Mouse (Mus musculus) natural killer cell, adult 2 months (primary cell): ENCODE results near the gene Acvr1.
A peak's percentile ranks its signal among the peaks of the same experiment; 100 is the strongest.

ENCODE experiments used
- DNase-seq, 2 experiments: peaks; one replicate each; pipeline ENCODE4 v3.0.0; 2022; ENCODE audit warnings: low spot score in 2 of 2

Gene Acvr1

DNA sequence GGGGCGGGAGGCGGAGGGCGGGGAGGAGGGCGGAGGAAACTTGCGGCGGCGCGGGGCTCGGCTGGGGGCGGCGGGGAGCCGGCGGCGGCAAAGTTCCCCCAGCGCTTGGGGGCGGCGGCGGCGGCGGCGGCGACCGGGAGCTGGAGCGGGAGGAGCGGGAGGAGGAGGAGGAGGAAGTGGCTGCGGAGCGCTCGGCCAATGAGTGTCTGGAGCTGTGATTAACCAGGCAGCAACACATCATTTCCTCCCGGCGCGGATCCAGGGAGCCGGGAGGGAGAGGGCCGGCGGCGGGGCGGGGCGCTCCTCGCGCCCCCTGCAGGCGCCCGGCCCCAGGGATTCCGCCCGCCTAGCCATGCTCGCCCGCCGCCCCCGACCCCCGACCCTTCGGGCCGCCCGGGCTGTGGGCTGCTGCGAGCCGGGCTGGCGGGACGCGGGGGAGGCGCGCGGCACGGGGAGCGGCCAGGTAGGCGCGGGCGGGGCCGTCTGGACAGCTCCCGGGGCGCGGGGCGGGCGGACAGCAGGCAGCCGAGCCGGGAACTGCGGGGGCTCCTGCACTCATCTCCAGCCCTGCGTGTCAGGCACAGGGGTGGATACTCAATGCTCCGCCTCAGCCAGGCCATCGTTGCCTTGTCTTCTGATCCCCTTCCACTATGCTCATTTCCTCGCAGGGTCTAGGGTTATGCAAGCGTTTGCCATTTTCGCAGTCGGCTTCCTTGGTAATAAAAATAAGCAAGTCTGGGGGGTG is at the start of gene Acvr1, which contains the start of gene Upp2:
Acvr1 (minus strand) TSS at position 92 of the 745 bp plus-strand sequence.
Upp2 (plus strand) TSS at position 233 of the 745 bp plus-strand sequence.
- no peak for DNase-seq

- no peak for DNase-seq
Measured at GRCm38 (mm10) chr2:58615766-58616165, 48.8 kb upstream of the Acvr1 start.

- DNase-seq: no peak
Measured at GRCm38 (mm10) chr2:58614851-58615250, 47.9 kb upstream of the Acvr1 start.

DNA sequence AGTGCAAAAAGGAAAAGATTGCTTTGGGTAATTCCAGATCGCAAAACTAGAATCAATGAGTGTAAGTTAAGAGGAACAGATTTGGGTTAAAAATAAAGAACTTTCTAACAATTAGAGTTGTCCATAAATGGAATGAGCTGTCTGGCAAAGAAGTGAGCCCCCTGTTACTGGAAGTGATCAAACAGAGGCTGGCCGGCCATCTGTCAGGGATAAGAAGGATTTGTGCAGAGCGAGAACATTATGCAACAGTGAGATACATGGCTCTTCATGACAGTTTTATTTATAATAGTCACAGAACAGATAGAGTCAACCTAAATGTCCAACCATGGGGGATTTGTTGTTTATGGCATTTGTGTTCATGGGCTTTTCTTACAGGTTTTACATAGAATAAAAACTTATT is 46.8 kb upstream of the Acvr1 start:
- no peak for DNase-seq

GRCm38 (mm10) chr2:58604791-58605190 is 37.8 kb upstream of the Acvr1 start:
- no peak for DNase-seq

GRCm38 (mm10) chr2:58603379-58603778 is 36.4 kb upstream of the Acvr1 start:
- DNase-seq: no peak

GRCm38 (mm10) chr2:58601382-58601781 is 34.4 kb upstream of the Acvr1 start:
- no peak for DNase-seq

- no peak for DNase-seq
Measured at GRCm38 (mm10) chr2:58599639-58600038, 32.7 kb upstream of the Acvr1 start.

DNA sequence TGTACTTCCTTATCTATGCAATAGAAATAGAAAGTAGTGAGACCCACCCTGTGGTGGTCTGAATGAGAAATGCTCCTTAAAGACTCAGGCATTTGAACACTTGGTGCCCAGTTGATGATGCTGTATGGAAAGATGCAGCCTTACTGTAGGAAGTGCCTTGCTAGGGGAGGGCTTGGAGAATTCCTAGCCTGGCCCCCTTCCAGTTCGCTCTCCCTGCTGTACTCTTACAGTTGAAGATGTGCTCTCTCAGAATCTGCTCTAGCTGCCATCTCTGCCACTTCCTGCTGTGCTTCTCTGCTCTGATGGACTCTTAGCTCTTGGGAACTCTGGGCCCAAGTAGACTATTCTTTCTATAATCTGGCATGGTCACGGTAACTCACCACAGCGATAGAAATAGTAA is 30.6 kb upstream of the Acvr1 start:
- DNase-seq: no peak

DNA sequence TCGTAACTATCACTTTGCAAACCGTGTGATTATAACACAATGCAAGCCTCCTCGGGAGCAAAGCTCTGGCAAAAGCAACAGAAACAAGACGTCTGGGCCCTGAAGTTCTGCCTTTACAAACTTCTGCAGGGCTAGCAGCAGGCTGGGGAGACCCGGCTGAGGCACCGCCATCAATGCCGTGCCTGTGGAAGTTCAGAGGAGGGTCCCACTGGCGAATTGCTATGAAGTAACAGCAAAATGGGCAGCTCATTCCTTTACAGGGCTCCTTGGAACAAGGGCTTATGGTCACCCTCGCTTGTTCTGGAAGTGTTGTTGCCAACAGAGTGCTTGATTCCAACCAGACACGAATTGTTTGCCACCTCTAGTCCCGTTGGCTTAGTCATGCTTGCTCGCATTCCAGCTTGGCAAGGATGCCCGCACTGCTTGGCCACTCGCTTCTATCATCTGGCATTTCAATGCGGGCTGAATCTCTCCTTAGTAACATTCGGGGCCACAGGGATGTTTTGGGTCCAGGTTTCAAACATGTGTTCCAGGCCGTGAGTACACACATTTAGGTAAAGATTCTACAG is 29.9 kb upstream of the Acvr1 start:
- no peak for DNase-seq

GRCm38 (mm10) chr2:58595350-58595749 is 28.4 kb upstream of the Acvr1 start:
- no peak for DNase-seq

- no peak for DNase-seq
Measured at GRCm38 (mm10) chr2:58590055-58590454, 23.1 kb upstream of the Acvr1 start.

DNA sequence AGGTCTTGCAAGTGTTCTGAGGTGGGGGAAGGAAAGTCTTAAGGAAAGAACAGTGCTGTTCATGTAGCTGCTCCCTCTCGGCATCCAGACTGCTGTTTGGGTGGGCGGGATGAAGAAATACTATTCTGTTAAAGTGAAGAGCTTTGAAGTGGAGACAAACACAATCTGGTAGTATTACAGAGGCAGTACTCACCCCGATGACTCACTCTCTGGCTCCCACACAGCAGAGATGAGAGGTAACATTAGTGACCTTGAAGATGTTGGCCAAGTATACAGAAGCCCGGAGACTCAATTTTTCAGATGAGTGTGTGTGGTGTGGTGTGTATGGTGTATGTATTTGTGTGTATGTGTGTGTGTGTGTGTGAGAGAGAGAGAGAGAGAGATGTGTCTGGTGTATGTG is 22.7 kb upstream of the Acvr1 start:
- no peak for DNase-seq

- DNase-seq: no peak
Measured at GRCm38 (mm10) chr2:58586311-58586710, 19.4 kb upstream of the Acvr1 start.

DNA sequence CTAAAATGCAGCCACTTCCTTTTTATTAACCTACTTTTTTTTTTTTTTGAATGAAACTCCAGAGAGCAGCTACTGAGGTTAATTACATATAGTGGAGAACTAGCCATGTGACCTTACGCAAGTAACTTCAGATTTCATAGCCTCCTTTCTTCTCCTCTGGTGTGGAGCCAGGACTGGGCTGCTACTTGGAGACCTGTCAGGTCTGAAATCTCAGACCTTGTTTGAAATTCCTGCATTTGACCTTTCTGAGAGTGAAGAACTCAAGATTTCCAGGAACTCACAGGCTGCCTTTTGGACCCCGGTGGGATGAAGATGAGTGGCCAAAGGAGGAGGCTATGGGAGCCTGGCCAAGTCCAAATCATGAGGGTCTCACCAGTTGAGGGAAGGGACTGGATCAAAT is 7.2 kb upstream of the Acvr1 start:
- DNase-seq: no peak

GRCm38 (mm10) chr2:58568841-58569645 is 2.1 kb upstream of the Acvr1 start:
- DNase-seq: no peak

- DNase-seq: no peak
Measured at GRCm38 (mm10) chr2:58567866-58568719, 1.1 kb upstream of the Acvr1 start.

- DNase-seq: peak in 1 of 2 experiments; percentile 4
Measured at GRCm38 (mm10) chr2:58566410-58567065, 419 bp downstream of the Acvr1 start.

DNA sequence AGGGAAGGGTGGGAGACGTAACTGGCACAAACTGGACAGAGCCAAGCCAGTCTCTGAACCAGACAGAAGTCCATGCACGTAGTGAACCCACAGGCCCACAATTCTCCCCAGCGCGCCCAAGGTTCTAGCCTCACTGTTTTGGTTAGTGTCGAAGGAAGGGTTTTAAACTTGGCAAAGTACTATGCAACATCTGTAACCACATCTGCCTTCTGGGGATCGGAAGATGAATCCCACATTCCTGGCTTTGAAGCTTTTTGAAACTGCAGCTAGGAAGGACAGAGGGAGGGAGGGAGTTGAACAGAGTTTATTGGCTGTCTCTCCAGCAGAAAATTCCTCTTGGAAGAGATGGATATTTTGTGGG is 928 bp downstream of the Acvr1 start:
- DNase-seq: no peak

DNA sequence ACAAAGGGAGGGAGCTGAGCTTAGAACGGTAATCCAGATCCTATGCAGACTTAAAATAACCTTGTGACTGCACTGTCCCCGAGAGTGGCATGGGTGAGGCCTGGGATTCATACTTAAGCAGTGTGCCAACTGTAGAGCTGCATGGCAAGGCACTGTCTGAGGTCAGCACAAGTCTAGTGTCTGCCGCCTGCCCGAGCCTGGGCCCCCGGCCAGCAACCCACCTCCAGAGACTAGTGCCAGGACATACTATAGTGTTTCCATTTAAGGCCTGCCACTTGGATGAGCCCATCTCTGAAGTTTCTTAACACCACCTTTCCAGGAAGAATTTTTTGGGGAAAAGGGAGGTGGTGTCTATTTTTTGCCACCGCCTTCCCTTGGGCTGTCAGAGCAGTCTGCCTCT is 1.7 kb downstream of the Acvr1 start:
- no peak for DNase-seq

- no peak for DNase-seq
Measured at GRCm38 (mm10) chr2:58562137-58562536, 4.8 kb downstream of the Acvr1 start.
